Mouse (Mus musculus): ENCODE results near the gene Fth1.

DNA sequence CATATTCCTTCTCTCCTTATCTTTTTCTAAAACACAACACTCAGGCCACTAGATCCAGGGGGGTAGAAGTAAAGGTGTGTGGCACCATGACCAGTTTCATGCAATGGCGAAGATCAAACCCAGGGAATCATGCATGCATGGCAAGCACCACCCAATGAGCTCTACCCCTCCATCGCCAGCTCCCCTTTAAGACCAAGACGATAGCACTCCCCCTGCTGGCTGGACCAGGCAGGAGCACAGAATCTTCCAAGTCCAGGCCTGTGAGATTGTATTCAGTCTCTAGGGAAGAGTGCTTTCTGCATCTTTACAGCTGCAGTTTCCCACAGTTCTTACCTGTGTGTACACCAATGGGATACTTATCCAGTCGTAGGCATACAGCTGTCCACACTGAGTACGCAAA lies 10.9 kb downstream of the Fth1 start:
- TF ChIP-seq CTCF (IDR thresholded peaks at IDR 0.05; ENCODE audit: low read depth) = peak; percentile 92
- TF ChIP-seq EP300 (IDR thresholded peaks at IDR 0.05; ENCODE audit: low read depth) = no peak

Measured in heart, postnatal 0 days (tissue).